Mouse (Mus musculus) frontal cortex, postnatal 10 days (tissue): ENCODE data around the gene Mup18.
"Not testable (repeated sequence)": the region's sequence is repeated elsewhere in the genome, so short reads cannot be mapped to it uniquely, and the experiment has no call there.

ENCODE experiments used
- DNase-seq, 2 experiments: peaks; one replicate each; pipeline ENCODE4 v3.0.0; 2022; ENCODE audit warnings: low spot score in 2 of 2, mixed read lengths in 1 of 2

Mup18 gene

DNA sequence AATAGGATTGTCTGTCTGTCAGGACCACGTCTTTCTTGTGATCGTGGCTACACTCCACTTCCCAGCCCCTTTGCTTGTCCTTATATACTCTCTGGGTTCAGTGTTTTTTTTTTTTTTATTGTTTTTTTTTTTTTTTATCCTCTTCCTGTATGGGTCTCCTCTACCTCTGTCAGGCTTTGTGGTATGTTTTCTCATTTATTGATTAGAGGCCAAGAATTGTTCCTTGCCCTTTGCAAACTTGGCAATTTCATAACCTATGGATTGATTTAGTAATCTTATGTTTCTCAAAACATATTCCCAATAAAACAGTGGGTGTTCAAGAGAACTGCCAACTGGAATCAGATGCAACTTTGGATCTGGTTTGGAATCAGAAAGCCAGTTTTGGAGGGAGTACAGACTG lies at the start of gene Mup18:
Gene Mup18, minus strand, starts transcription at position 101 of the 400 bp plus-strand sequence.
- DNase-seq = not testable (repeated sequence)

DNA sequence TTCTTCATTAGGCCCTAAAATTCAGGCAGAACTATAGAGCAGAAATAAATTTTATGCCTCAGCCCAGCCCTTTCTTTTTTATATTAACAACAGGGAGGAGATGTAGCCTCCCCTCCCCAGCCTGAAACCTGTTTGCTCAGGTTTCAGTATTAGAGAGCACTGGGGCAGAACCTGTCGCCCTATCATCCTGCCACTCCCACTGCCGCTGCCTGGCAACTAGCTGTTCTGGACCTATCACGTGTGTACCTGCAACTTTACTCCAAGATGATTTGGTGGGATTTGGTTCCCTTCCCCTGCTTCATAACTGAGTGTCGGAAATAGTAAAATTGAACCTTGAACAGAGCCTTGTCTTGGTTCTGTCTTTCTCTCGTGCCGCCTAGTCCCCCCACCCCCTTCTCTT lies 40.4 kb upstream of the Mup18 start:
- DNase-seq = not testable (repeated sequence)
